Mouse (Mus musculus): ENCODE results near the gene Igfbp6. TPM values are rescaled to one million over a fixed set of nuclear protein-coding genes. Genes with fewer than 3 reads are reported as not detected.
"Not testable (repeated sequence)": the region's sequence is repeated elsewhere in the genome, so short reads cannot be mapped to it uniquely, and the experiment has no call there.

The Igfbp6 gene
- polyA plus RNA-seq, 1 experiment from 2014 or later: 39.5 TPM

DNA sequence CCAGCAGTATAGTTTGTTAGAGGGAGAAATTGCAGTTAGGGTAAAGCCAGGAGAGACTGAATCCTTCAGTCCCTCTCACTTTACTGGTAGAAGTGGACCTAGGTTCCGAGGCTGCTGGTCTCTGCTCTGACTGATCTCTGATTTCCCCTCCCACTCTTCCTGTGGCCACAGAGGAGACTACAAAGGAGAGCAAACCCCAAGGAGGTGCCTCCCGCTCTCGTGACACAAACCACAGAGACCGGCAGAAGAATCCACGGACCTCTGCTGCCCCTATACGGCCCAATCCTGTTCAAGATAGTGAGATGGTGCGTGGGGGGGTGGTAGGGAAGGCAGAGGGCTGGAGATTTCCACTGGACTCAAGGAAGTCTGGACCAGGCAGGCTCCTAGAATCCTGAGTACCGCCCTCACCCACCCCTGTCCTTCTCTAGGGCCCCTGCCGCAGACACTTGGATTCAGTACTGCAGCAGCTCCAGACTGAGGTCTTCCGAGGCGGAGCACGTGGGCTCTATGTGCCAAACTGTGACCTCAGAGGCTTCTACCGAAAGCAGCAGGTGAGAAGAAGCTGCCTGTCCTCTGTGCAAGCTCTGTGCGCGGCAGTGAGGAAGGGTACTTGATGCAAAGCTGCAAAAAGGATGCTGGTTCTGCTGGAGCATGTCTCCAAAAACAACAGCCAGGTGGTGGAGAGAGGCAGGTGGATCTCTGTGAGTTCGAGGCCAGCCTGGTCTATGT lies 3.7 kb downstream of the Igfbp6 start:
- H3K36me3 ChIP-seq (ENCODE audit: control insufficient read depth, insufficient read depth, low read length): no peaks in the 10 kb centered on the region
- no peak for ATAC-seq (ENCODE audit: low FRiP score, low TSS enrichment)
- peaks cover 4% of the 10 kb centered on the region; the same call in 1 of the 2 replicates for H3K4me1 ChIP-seq (replicated peaks; ENCODE audit: control insufficient read depth, insufficient read depth)
- H3K9me3 ChIP-seq (ENCODE audit: control insufficient read depth, low read length): no peaks in the 10 kb centered on the region
- no peak for TF ChIP-seq CTCF (IDR thresholded peaks at IDR 0.05; ENCODE audit: low read depth)
- no peak for DNase-seq (ENCODE audit: low spot score)
- H3K27me3 ChIP-seq (ENCODE audit: control insufficient read depth, insufficient read depth, low read length): no peaks in the 10 kb centered on the region
- H3K4me2 ChIP-seq (replicated peaks; ENCODE audit: low read depth): no peak overlapping the region
- no peak overlapping the region for H3K9ac ChIP-seq (ENCODE audit: low read length)
- H3K27ac ChIP-seq (replicated peaks): no peak overlapping the region
- WGBS: 58% methylated on average over 16 of the region's 16 CpGs
- no peak overlapping the region for H3K4me3 ChIP-seq (ENCODE audit: low read depth, low read length)

DNA sequence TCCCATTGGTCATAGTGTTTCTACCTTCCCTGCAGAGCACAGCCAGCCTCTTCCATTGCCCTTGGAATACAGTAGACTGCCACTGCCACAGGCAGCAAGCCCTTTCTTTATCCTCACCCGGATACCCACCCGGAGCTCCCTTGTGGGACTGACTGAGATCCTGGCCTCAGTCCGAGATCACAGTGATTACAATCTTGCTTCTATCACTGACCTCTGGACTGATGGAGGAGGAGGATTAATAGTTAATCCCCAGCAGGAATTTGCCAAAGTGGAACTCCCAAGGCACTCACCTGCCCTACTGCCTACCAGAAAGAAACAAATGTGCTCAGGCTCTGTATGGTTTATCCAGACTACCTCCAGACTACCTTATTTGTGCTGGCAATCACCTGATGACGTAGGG lies 5.4 kb downstream of the Igfbp6 start:
- DNase-seq (ENCODE audit: low spot score) (no peak), ATAC-seq (ENCODE audit: low FRiP score, low TSS enrichment) (no peak)
- Histone ChIP-seq H3K4me2 (replicated peaks; ENCODE audit: low read depth) (no peak overlapping the region), H3K27me3 (ENCODE audit: control insufficient read depth, insufficient read depth, low read length) (no peaks in the 10 kb centered on the region), H3K9me3 (ENCODE audit: control insufficient read depth, low read length) (no peaks in the 10 kb centered on the region), H3K4me3 (ENCODE audit: low read depth, low read length) (no peak overlapping the region), H3K36me3 (ENCODE audit: control insufficient read depth, insufficient read depth, low read length) (no peaks in the 10 kb centered on the region), H3K27ac (replicated peaks) (peak overlapping the region; percentile 86; the same call in 1 of the 2 replicates), H3K4me1 (replicated peaks; ENCODE audit: control insufficient read depth, insufficient read depth) (peaks cover 1% of the 10 kb centered on the region; the same call in 1 of the 2 replicates), H3K9ac (ENCODE audit: low read length) (no peak overlapping the region)
- TF ChIP-seq CTCF (IDR thresholded peaks at IDR 0.05; ENCODE audit: low read depth) (no peak), EP300 (optimal IDR thresholded peaks at IDR 0.05) (no peak)
- WGBS: 39% methylated on average over 4 of the region's 4 CpGs

DNA sequence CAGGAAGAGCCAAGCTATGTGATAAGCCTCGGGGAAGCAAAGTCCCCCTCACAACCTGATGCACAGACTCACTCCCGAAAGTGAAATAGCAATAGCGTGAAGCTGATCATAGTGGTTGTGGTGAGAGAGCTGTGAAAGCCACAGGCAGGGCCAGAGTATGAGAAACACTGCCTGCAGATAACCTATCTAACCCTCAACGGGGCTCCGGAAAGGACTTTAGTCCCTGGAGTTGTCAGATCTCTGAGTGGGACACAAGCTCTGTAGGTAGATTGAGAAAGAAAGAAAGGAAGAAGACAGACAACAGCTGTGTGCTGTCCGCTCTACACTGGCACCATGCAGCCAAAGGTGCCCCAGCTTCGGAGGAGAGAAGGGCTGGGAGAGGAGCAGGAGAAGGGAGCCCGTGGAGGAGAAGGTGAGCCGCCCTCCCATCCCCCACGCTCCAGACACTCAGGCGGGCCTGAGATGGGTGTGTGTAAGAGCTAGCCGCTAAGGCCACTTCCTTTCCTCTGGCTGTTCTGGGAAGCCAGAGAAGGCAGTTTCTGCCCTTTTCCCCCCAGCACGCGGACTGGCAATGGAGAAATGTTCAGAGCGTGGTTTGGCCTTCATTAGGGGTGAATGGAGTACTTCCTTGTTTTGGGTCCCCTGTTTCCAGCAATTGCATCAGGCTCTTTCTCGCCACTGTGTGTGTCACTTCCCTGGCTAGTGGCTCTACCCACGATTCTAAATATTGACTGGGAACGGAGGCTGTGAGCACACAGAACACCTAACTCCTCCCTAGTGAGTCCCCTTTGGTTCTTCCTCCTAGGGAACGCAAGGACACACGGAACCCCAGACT lies 6.4 kb downstream of the Igfbp6 start, which contains the start of gene Soat2:
Soat2 (plus strand) TSS at position 226 of the 835 bp plus-strand sequence.
- Histone ChIP-seq H3K4me2 (replicated peaks; ENCODE audit: low read depth) (peak within 1 kb of the TSS; percentile 29), H3K9ac (ENCODE audit: low read length) (peak within 1 kb of the TSS; percentile 41), H3K4me1 (replicated peaks; ENCODE audit: control insufficient read depth, insufficient read depth) (no peaks in the 10 kb centered on the region), H3K9me3 (ENCODE audit: control insufficient read depth, low read length) (no peaks in the 10 kb centered on the region), H3K27me3 (ENCODE audit: control insufficient read depth, insufficient read depth, low read length) (no peaks in the 10 kb centered on the region), H3K4me3 (ENCODE audit: low read depth, low read length) (no peak within 1 kb of the TSS), H3K36me3 (ENCODE audit: control insufficient read depth, insufficient read depth, low read length) (no peaks in the 10 kb centered on the region), H3K27ac (replicated peaks) (peak within 1 kb of the TSS; percentile 86)
- TF ChIP-seq CTCF (IDR thresholded peaks at IDR 0.05; ENCODE audit: low read depth) (no peak), EP300 (optimal IDR thresholded peaks at IDR 0.05) (no peak)
- peak; percentile 76 for DNase-seq (ENCODE audit: low spot score)
- 34% methylated on average over 20 of the region's 20 CpGs for WGBS
- ATAC-seq (ENCODE audit: low FRiP score, low TSS enrichment): peak; percentile 82

DNA sequence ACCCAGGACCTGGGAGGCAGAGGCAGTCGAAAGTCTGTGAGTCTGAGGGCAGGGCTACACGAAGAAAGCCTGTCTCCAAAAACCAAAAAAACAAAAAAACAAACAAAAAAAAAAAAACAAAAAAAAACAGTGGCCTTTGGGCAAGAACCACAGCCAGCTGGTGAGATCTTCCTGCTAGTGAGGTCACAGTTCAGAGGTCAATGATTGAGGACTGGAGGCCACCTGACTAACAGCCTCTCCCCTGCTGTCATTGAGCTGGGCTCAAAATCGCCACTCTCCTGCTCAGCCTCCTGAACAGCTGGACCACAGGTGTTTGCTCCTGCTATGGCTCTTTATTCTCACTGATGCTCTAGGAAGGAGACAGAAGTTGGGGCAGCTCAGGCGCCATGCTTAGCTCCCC lies 8.5 kb downstream of the Igfbp6 start:
- Histone ChIP-seq H3K4me1 (replicated peaks; ENCODE audit: control insufficient read depth, insufficient read depth) (no peaks in the 10 kb centered on the region), H3K27ac (replicated peaks) (no peak overlapping the region), H3K4me2 (replicated peaks; ENCODE audit: low read depth) (no peak overlapping the region), H3K27me3 (ENCODE audit: control insufficient read depth, insufficient read depth, low read length) (no peaks in the 10 kb centered on the region), H3K4me3 (ENCODE audit: low read depth, low read length) (no peak overlapping the region), H3K9me3 (ENCODE audit: control insufficient read depth, low read length) (no peaks in the 10 kb centered on the region), H3K36me3 (ENCODE audit: control insufficient read depth, insufficient read depth, low read length) (no peaks in the 10 kb centered on the region), H3K9ac (ENCODE audit: low read length) (no peak overlapping the region)
- TF ChIP-seq CTCF (IDR thresholded peaks at IDR 0.05; ENCODE audit: low read depth) (no peak), EP300 (optimal IDR thresholded peaks at IDR 0.05) (no peak)
- 52% methylated on average over 4 of the region's 4 CpGs for WGBS
- ATAC-seq (ENCODE audit: low FRiP score, low TSS enrichment) (no peak), DNase-seq (ENCODE audit: low spot score) (no peak)

DNA sequence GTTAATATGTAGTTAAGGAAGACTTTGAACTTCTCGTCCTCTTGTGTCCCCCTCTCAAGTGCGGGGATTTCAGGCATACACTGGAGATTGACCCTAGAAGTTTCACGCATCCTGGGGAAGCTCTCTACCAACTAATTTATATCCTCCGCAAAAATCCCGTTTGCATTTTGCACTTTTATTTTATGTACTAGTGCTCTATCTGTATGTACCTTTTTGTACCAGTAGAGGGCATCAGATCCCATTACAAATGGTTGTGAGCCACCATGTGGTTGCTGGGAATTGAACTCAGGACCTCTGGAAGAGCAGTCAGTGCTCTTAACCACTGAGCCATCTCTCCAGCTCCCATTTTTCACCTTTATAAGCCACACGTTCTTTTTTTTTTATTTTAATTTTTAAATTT lies 10.8 kb downstream of the Igfbp6 start:
- TF ChIP-seq CTCF (IDR thresholded peaks at IDR 0.05; ENCODE audit: low read depth): peak; percentile 38
- H3K36me3 ChIP-seq (ENCODE audit: control insufficient read depth, insufficient read depth, low read length); DNase-seq (ENCODE audit: low spot score); H3K4me1 ChIP-seq (replicated peaks; ENCODE audit: control insufficient read depth, insufficient read depth); H3K4me3 ChIP-seq (ENCODE audit: low read depth, low read length); H3K27ac ChIP-seq (replicated peaks); H3K4me2 ChIP-seq (replicated peaks; ENCODE audit: low read depth); ATAC-seq (ENCODE audit: low FRiP score, low TSS enrichment); H3K27me3 ChIP-seq (ENCODE audit: control insufficient read depth, insufficient read depth, low read length); H3K9me3 ChIP-seq (ENCODE audit: control insufficient read depth, low read length); H3K9ac ChIP-seq (ENCODE audit: low read length): not testable (repeated sequence)
- 93% methylated on average over 6 of the region's 6 CpGs for WGBS

DNA sequence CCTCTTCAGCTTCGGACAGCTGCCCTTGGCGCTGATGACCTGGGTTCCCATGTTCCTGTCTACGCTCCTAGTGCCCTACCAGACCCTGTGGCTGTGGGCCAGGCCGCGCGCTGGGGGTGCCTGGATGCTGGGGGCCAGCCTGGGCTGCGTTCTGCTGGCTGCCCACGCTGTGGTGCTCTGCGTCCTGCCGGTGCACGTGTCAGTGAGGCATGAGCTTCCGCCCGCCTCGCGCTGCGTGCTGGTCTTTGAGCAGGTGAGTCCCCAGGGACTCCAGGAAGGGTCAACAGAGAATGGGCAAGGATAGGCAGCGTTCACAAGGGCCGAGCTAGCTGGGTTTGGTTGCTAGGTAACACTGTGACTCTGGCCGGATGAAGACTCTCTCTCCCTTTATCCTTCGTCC lies 12.7 kb downstream of the Igfbp6 start:
- no peaks in the 10 kb centered on the region for H3K9me3 ChIP-seq (ENCODE audit: control insufficient read depth, low read length)
- WGBS: 45% methylated on average over 20 of the region's 20 CpGs
- H3K9ac ChIP-seq (ENCODE audit: low read length): no peak overlapping the region
- H3K4me1 ChIP-seq (replicated peaks; ENCODE audit: control insufficient read depth, insufficient read depth): no peaks in the 10 kb centered on the region
- DNase-seq (ENCODE audit: low spot score): no peak
- no peak overlapping the region for H3K4me3 ChIP-seq (ENCODE audit: low read depth, low read length)
- TF ChIP-seq EP300 (optimal IDR thresholded peaks at IDR 0.05) (no peak), CTCF (IDR thresholded peaks at IDR 0.05; ENCODE audit: low read depth) (no peak)
- no peak overlapping the region for H3K4me2 ChIP-seq (replicated peaks; ENCODE audit: low read depth)
- H3K27me3 ChIP-seq (ENCODE audit: control insufficient read depth, insufficient read depth, low read length): no peaks in the 10 kb centered on the region
- no peaks in the 10 kb centered on the region for H3K36me3 ChIP-seq (ENCODE audit: control insufficient read depth, insufficient read depth, low read length)
- no peak overlapping the region for H3K27ac ChIP-seq (replicated peaks)
- ATAC-seq (ENCODE audit: low FRiP score, low TSS enrichment): 0 out of 2 replicates have a peak, but pooled peaks have one; percentile 24
